Mouse (Mus musculus): ENCODE data around the gene Gtf2h2.

DNA sequence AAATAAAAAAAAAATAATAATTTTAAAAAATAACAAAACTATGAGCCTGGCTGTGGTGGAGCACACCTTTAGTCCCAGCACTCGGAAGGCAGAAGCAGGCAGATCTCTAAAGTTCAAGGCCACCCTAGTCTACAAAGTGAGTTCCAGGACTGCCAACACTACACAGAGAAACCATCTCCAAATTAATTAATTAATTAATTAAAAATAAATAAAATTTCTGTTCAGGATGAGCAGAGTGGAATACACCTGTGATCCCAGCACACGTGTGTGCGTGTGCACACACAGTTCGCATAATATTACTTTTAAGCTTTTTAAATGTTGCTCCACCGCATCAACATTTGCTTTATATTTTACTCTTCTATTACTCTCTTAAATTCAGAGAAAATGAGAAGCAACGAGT is 756 bp downstream of the Gtf2h2 start:
- TF ChIP-seq POLR2A (IDR thresholded peaks at IDR 0.05; ENCODE audit: borderline replicate concordance, extremely low read depth, insufficient read depth, insufficient read length, poor library complexity, severe bottlenecking) (no peak), CTCF (IDR thresholded peaks at IDR 0.05; ENCODE audit: borderline replicate concordance, extremely low read depth, insufficient read depth, insufficient read length) (no peak)

Data from brain, embryonic 14.5 days (tissue).